Mouse (Mus musculus) frontal cortex, postnatal 36 days (tissue): ENCODE measurements around the gene Myo1c.

Source experiments
- DNase-seq, 2 experiments: peaks; one replicate each; pipeline ENCODE4 v3.0.0; 2022; ENCODE audit warnings: low spot score in 2 of 2

The Myo1c gene

GRCm38 (mm10) chr11:75649155-75649561 is 1.1 kb upstream of the Myo1c start:
- no peak for DNase-seq

- no peak for DNase-seq
Measured at GRCm38 (mm10) chr11:75650958-75651425, 688 bp downstream of the Myo1c start.

GRCm38 (mm10) chr11:75651426-75652221 is 1.3 kb downstream of the Myo1c start:
- DNase-seq, result peak; percentile 77 to 79

- no peak for DNase-seq
Measured at GRCm38 (mm10) chr11:75652222-75652941, 2.1 kb downstream of the Myo1c start.

GRCm38 (mm10) chr11:75652942-75653684 is 2.8 kb downstream of the Myo1c start:
- DNase-seq, result no peak

- DNase-seq, result peak; percentile 36 to 52
Measured at GRCm38 (mm10) chr11:75653781-75654470, 3.6 kb downstream of the Myo1c start.

GRCm38 (mm10) chr11:75654471-75655390 is 4.4 kb downstream of the Myo1c start:
- DNase-seq, result no peak

- DNase-seq, result peak; percentile 44 to 60
Measured at GRCm38 (mm10) chr11:75655621-75656545, 5.6 kb downstream of the Myo1c start.

GRCm38 (mm10) chr11:75656621-75657590 is 6.6 kb downstream of the Myo1c start:
- DNase-seq, result no peak

- DNase-seq, result no peak
Measured at GRCm38 (mm10) chr11:75657841-75658240, 7.5 kb downstream of the Myo1c start.

- no peak for DNase-seq
Measured at GRCm38 (mm10) chr11:75658311-75658710, 8.0 kb downstream of the Myo1c start.

GRCm38 (mm10) chr11:75658996-75659750 is 8.9 kb downstream of the Myo1c start:
- DNase-seq, result no peak

- DNase-seq, result no peak
Measured at GRCm38 (mm10) chr11:75660081-75660590, 9.8 kb downstream of the Myo1c start.

- DNase-seq, result no peak
Measured at GRCm38 (mm10) chr11:75660941-75661800, 10.9 kb downstream of the Myo1c start.

- DNase-seq, result no peak
Measured at GRCm38 (mm10) chr11:75662131-75662530, 11.8 kb downstream of the Myo1c start.

GRCm38 (mm10) chr11:75666296-75666695 is 16.0 kb downstream of the Myo1c start:
- no peak for DNase-seq
